Mouse (Mus musculus): ENCODE results near the gene Arhgef10l.
"Not testable (repeated sequence)": the region's sequence is repeated elsewhere in the genome, so short reads cannot be mapped to it uniquely, and the experiment has no call there.

The Arhgef10l gene

DNA sequence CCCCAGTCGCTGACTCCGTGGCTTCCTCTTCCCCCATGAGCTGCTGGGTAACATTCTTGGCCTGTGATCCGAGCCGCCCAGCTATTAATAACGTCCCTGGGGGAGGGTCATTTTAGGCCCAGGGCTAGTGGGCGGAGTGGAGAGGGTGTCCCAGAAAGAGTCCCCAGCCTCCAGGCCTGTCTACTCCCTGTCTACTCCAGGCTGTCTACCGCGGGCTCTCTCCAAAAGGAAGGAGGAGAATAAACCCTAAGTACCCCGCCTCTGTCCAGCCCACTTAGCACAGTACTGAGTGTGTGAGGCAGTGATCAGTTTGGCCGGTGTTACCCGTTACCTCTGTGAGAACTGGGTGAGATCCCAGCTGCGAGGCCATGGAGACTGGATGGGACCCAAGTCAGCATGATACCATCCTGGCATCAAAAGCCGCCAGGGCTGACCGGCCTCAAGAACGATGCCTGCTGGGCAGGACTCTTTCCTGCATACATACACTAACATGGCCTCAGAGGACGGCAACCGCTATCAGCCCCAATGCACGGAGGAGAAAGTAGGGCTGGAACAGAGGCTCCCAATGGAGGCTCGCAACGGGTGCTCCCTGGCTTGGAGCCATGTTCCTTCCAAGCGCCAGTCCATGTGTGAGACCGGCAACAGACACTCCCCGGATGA is 84.0 kb downstream of the Arhgef10l start:
- ATAC-seq (ENCODE audit: insufficient number of reproducible peaks, low FRiP score, low TSS enrichment), result 0 out of 2 replicates have a peak, but pooled peaks have one; percentile 18

DNA sequence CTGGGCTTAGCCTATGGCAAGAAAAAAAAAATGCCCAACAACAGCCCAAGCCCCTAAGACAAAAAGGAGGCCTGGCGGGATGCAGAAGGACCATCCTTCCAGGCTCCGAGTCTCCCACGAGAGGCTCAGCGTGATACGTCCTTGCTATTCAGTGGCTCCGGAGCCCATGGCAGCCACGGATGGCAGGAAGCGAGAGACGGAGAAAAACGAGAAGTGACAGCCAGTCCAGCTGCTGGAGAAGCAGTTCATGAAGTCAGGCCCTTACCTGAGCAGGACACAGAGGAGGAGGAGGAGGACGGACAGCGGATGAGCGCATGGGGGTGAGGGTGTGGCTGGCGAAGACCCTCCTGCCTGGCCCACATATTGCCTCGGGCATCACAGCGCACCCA is 84.5 kb downstream of the Arhgef10l start:
- ATAC-seq (ENCODE audit: insufficient number of reproducible peaks, low FRiP score, low TSS enrichment), result no peak

DNA sequence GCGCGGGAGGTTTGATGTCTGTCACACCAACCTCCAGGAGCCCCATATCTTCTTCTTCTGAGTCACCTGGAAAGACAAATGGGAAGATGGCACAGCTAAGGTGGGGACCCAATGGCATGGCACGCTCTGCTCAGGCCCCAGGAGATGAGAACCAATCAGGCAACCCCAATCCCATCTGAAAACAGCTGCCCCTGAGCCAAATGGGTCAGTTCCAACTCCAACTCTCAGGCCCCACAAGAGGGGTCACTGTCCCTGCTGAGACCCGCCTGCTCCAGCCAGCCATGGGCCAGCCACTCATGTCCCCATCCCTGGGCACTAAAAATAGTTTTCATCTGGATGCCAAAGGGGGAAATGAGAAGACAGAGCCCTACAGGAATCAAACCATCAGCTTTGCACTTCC is 84.9 kb downstream of the Arhgef10l start:
- no peak for ATAC-seq (ENCODE audit: insufficient number of reproducible peaks, low FRiP score, low TSS enrichment)

DNA sequence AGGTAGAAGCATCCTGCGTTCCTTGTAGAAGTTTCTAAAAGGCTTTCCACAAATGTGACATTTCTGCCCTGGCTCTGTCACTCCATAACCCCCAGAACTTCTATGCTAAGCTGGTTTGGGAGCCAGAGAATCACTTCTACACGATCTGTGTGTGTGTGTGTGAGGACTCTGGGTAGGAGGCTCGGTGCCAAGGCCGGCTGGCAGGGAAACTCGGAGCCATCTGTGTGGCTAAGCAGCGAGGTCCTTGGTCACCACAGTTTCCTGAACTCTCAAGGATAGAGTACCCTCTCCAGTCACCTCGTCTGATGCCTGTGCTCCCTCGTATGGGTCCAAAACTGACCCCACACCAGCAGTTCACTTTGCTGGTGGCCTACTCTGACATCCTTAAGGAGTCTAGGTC is 86.2 kb downstream of the Arhgef10l start:
- ATAC-seq (ENCODE audit: insufficient number of reproducible peaks, low FRiP score, low TSS enrichment), result peak; percentile 70; the same call in 1 of the 2 replicates

DNA sequence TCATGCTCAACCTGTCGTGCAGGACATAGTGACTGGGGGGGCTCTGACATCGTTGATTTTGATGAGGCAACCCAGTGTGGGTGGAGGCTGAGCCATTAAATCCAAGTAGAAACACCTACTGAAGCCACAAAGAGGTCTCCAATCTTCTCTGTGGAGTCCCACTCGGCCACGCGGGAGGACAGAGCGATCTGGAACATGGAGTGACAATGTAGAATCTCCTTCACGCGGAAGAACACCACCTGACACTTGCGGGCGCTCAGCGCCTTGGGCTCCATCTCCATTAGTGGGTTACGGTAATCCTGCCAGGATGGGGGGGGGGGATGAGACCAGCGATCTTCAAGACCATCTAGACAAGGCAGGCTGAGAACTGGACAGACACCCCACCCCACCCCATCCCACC is 86.7 kb downstream of the Arhgef10l start:
- ATAC-seq (ENCODE audit: insufficient number of reproducible peaks, low FRiP score, low TSS enrichment), result no peak

DNA sequence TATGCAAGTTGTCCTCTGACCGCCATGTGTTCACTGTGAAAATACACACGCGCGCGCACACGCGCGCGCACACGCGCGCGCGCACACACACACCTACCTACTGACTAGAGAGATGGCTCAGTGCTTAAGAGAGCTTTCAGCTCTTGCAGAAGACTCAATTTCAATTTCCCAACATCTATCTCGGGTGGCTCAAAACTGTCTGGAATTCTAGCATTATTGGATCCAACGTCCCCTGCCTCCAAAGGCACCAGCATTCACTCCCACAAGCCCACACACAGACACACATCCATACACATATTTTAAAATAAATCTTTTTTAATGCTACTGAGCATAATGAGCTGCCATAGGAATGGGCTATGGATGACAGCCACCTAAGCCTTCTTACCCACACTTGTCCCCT is 89.2 kb downstream of the Arhgef10l start:
- ATAC-seq (ENCODE audit: insufficient number of reproducible peaks, low FRiP score, low TSS enrichment), result no peak

DNA sequence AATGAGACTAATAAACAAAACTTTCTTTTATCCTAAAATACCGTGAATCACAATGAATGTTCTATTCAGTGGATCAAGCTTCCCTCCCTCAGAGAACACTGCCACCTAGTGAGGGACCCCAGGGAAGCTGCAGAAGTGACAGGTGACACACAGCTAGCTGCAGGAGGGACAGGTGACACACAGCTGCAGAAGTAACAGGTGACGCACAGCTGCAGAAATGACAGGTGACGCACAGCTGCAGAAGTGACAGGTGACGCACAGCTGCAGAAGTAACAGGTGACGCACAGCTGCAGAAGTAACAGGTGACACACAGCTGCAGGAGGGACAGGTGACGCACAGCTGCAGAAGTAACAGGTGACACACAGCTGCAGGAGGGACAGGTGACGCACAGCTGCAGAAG is 90.9 kb downstream of the Arhgef10l start:
- not testable (repeated sequence) for ATAC-seq (ENCODE audit: insufficient number of reproducible peaks, low FRiP score, low TSS enrichment)

DNA sequence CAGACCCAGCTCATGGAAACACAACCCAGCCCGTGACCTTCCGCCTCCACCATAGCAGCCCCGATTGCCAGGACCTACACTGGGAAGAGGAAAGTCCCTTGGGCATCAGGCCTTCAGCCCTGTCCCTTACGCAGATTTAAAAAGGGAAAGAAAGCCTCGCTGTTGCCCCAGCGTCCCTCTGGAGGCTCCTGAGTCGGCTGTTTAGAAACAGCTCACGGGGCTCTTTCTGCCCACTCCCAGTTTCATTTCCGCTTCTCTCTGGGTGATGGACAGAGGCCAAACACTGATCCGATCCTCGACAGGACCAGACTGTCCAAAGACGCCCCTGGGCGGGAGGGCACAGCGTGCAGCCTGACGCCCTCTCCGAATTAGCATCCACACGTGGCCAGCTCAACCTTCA is 93.4 kb downstream of the Arhgef10l start:
- ATAC-seq (ENCODE audit: insufficient number of reproducible peaks, low FRiP score, low TSS enrichment), result no peak

DNA sequence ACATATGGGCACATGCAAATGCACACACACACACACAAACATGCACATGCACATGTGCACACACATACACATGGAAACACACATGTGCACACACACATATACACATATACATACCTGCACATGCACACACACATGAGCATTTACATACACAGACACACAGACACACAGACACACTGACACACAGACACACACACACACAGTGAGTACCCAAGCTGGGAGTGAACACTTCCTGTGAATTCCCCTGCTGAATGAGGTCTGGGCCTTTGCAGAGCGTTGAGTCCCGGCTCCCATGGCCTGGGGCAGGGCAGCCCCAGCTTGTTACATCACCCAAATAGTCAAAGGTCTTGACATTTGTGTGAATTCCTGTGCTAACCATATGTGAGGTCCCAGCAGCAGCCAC is 96.4 kb downstream of the Arhgef10l start:
- ATAC-seq (ENCODE audit: insufficient number of reproducible peaks, low FRiP score, low TSS enrichment), result no peak

DNA sequence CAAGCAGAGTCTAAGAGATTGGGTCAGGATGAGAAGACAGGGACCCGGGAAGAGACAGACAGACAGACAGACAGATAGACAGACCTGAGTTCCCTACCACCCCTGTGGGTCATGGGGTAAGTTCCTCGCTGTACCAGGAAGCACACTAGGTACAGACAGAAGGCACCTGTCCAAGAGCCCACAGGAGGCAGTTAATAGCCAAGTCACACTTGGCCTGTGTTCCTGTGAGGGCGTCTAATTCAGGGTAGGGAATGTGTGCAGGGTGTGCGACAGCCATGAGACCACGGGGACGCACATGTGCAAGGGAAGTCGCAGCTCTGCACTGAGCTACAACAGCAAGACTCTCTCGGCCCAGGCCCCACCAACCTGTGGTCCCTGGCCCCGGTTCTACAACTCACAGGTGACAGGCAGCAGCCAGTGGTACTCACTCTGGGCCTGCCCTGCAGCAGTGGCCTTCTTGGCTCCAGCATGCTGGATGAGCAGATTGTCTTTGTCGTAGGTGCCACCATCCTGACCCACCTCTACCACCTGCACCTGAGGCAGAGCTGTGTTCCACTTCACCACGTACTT is 97.8 kb downstream of the Arhgef10l start:
- peak; percentile 49; the same call in 1 of the 2 replicates for ATAC-seq (ENCODE audit: insufficient number of reproducible peaks, low FRiP score, low TSS enrichment)

DNA sequence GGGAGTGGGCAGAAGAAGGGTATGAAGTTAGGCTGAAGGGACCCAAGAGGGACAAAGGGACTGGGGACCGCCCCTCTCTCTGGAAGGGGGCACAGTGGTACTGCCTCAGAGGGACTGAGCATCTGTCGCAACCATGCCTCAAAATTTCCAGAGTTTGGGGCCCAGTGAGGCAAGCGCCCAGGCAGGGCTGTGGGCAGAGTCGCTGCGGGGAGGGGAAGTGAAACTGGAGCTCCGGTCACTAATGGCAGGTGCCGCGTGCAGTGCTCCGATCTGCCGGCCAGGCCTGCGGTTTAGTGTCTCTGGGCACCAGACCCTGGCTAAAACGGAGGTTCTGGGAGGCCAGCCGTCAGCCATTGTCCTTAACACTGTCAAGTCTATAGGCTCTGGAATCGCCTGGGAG is 99.0 kb downstream of the Arhgef10l start:
- no peak for ATAC-seq (ENCODE audit: insufficient number of reproducible peaks, low FRiP score, low TSS enrichment)

DNA sequence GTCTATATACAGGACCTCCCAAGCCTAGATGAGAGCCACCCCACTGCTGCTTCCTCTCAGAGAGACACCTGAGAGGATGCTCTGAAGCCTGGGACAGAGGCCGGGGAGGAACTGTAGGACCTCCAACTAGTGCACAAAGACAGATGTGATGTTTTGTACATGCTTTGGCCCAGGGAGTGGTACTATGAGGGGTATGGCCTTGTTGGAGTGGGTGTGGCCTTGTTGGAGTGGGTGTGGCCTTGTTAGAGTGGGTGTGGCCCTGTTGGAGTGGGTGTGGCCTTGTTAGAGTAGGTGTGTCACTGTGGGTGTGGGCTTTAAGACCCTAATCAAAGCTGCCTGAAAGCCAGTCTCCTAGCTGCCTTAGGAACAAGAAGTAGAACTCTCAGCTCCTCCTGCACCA is 101.4 kb downstream of the Arhgef10l start:
- not testable (repeated sequence) for ATAC-seq (ENCODE audit: insufficient number of reproducible peaks, low FRiP score, low TSS enrichment)

DNA sequence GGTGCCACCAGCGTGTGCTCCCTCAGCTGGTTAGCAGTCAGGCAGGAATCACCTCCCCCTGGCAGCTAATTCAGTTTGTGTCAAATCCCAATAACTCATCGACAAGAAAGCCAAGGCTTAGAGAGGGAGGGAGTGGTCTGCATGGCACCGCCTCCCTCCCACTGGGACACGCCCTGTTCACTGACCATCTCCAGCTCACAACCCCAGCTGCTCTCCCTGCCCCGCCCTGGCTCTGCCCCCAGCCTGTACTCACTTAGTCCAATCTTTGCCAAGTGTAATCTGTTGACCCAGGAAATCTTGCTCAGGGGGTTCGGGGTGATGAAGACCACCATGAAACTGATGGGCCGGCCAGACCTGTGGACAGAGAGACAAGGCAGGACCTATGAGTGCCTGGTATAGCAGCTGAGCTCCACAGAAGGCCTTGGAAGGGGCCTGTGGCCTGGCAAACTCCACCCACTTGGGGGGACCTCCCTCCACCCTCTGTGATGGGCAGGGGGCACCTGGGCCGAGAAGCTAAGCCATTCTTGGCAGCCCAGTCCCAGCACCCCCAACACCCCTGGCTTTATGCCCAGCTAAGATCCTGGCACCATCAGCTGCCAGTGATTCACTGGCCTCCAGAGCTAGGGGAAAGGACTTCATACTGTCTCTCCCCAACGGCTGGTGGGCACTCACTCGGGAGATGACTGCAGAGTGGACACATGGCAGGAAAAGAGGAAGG is 103.2 kb downstream of the Arhgef10l start:
- ATAC-seq (ENCODE audit: insufficient number of reproducible peaks, low FRiP score, low TSS enrichment), result no peak

DNA sequence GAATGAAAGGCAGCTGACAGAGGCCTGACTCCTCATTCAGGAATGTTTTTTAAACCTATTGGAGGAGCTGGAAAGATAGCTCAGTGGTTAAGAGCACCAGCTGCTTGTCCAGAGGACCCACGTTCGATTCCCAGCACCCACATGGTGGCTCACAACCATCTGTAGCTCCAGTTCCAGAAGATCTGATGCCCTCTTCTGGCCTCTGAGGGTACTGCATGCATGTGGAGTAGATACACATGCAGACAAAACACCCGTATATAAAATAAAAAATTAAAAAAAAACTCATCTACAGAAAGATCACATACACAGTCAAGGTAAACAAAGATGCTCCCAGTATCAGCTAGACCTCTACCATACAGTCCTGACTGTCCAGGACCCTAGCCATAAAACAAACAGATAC is 104.1 kb downstream of the Arhgef10l start:
- ATAC-seq (ENCODE audit: insufficient number of reproducible peaks, low FRiP score, low TSS enrichment), result no peak

DNA sequence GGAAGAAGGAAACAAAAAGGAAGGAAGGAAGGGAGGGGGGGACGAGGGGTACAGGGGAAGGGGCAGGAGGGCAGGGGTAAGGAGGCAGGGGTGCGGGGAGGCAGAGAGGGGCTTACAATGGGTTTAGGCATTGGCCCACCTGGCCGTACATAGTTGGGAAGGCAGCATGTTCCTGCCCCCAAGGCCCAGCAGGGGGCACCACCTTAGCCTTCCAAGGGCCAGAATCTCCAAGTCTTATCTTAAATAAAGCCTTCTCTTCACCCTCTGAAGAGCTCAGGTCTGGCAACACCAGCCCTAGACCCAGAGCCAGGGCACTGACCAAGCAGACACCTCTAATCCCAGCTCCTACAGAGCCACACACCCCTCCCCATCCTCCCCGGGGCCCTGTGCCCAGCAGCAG is 106.0 kb downstream of the Arhgef10l start:
- ATAC-seq (ENCODE audit: insufficient number of reproducible peaks, low FRiP score, low TSS enrichment), result no peak

DNA sequence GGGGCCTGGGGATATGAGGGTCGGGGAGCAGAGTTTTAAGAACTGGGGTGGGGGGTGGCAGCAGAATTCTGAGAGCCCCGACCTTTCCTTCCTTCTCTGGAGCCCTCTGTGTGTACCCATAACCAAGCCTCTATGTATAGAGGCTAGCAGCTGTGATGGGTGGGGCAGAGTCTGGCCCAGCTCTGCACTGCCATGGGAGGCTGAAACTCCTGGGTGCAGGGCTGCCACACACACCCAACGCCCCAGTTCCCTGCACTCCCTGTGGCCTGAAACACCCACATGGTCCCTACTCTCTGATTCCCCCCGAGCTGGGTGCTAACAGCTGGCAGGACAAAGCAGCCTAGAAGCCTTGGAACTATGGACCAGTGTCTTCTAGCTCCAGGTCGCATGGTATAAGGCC is 107.6 kb downstream of the Arhgef10l start:
- no peak for ATAC-seq (ENCODE audit: insufficient number of reproducible peaks, low FRiP score, low TSS enrichment)

DNA sequence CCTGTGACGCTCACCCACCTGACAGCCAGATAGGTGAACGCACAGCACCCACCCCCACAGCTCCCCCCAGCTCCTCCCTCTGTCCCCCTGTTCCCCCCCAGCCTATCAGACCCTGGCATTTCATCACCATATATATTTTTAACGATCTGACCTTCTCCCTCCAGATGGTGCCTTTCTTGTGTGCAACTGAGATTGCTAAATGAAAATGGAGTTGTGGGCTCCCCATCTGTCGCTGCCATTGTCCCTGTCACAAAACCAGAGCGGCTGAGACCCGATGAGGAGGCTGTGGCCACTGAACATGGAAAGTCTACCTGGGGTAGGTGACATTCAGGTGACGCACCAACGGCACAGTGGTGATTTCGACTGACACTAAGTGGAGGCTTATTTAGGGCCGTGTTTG is 109.3 kb downstream of the Arhgef10l start:
- no peak for ATAC-seq (ENCODE audit: insufficient number of reproducible peaks, low FRiP score, low TSS enrichment)

DNA sequence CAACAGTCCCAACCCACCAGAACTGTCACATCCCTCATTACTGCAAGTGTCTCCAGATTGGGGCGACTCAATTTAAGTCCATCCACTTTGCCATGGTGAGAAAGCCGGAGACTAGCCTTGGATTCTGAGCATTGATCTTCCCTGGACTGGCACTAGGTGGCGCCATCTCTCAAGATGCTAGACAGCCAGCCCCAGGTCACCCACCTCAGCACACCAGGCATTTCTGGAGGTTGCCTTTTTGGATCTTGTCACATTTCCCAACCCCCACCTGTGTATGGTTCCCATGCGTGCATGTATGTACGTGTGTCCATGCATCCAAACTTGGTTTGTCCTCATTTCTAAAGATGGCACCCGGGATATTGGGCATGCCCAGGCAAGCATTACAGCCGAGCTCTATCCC is 110.5 kb downstream of the Arhgef10l start:
- no peak for ATAC-seq (ENCODE audit: insufficient number of reproducible peaks, low FRiP score, low TSS enrichment)

DNA sequence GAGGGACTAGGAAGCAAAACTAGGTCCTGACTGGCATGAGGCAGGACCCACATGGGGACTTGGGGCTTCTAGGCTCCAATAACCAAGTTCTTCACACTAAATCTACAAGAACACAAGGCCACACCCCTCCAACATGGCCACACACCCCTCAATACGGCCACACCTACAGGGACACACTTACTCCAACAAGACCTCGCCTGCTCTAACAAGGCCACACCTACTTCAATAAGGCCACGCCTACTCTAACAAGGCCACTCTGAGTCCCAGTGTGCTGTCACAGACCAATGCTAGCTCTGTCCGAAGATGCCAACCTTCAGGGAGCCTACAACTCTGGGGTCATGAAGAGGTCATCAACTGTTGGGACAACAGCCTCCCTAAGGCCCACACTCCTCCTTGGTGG is 111.3 kb downstream of the Arhgef10l start:
- ATAC-seq (ENCODE audit: insufficient number of reproducible peaks, low FRiP score, low TSS enrichment), result no peak

DNA sequence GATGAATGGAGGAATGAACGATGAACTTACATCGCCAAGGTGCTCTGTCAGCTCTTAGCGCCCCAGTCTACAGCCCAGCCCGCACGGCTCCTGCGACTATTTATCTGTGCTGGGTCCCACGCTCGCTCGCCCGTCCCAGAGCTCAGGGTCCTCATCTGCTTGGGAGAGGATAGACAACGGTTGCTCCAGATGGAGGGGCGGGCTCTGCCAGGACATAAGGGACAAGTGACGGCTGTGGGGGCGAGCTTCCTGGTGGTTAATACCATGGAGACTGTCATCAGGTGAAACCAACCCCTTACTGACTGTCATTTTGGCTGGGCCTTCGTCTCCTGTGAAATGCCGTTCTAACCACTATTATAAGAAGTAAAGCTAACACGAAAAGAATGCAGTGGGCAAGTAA is 114.0 kb downstream of the Arhgef10l start:
- ATAC-seq (ENCODE audit: insufficient number of reproducible peaks, low FRiP score, low TSS enrichment), result no peak

DNA sequence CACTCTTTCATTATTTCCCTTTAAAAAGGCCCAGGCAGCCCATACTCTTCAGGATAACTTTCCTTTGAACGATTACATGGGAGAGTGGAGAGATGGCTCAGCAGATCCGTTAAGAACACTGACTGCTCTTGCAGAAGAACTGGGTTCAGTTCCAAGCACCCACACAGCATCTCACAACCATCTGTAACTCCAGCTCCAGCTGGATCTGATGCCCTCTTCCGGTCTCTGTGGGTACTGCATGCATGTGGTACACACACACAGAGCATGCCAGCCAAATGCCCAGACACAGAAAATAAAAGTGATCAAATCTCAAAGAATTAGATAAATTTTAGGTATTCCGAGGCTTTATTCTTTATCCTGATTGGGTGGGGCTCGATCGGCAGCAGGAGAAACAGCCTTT is 115.1 kb downstream of the Arhgef10l start:
- ATAC-seq (ENCODE audit: insufficient number of reproducible peaks, low FRiP score, low TSS enrichment), result no peak

DNA sequence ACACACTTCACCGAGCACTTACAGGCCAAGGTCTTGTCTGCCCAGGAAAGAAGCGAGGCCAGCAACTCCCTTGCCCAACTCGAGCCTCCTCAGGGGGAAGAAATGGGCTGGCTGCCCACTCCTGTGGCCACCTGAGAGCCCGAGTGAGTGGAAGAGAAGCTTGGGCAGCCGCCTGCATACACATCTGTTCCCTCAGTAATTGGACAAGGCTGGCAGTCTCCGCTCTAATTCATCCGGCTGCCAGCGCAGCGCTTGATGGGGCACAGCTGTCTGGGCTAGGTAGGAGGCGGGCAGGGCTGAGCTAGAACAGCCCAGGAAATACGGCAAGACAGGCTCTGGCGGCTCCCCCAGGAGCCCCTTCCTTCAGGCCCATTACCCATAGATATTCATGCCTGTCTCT is 115.8 kb downstream of the Arhgef10l start:
- ATAC-seq (ENCODE audit: insufficient number of reproducible peaks, low FRiP score, low TSS enrichment), result no peak

All from cerebellum, adult (tissue).